Mouse (Mus musculus) limb, embryonic 11.5 days (tissue): ENCODE measurements at regions not wholly inside any gene's neighbourhood (a gene's known extent, or its start where the extent isn't known, plus 50 kb on each side); places are given as distances from the start of the nearest gene placed in this dataset.

Experiments
- ATAC-seq: fragments of 200-750 bp; cut with Nextera tagmentation; 2 replicates; pipeline ENCODE4 v1.8.0; 2017; ENCODE audit warnings: low read depth; ENCODE audit not compliant: insufficient number of reproducible peaks, low FRiP score, low TSS enrichment
- DNase-seq: peaks from one replicate; pipeline ENCODE4 v3.0.0-alpha.2; 2015; ENCODE audit warnings: low spot score
- H3K27ac ChIP-seq: fragments of 300-500 bp; sonication (generic); replicated peaks from 2 replicates; pipeline ENCODE4 v1.5.1; 2014; ENCODE audit warnings: low read depth, mild to moderate bottlenecking, low read length
- H3K27me3 ChIP-seq: fragments of 300-500 bp; sonication (generic); 2 replicates; pipeline ENCODE4 v1.6.1; 2014; ENCODE audit warnings: mild to moderate bottlenecking, low read length, mixed read lengths; ENCODE audit not compliant: control insufficient read depth, insufficient read depth
- H3K36me3 ChIP-seq: fragments of 300-500 bp; sonication (generic); 2 replicates; pipeline ENCODE4 v1.6.1; 2014; ENCODE audit warnings: mild to moderate bottlenecking, low read length, moderate library complexity, mixed read lengths; ENCODE audit not compliant: control insufficient read depth, insufficient read depth
- H3K4me1 ChIP-seq: fragments of 300-500 bp; sonication (generic); 2 replicates; pipeline ENCODE4 v1.6.1; 2014; ENCODE audit warnings: low read length, mixed read lengths; ENCODE audit not compliant: control insufficient read depth, insufficient read depth
- H3K4me2 ChIP-seq: fragments of 300-500 bp; sonication (generic); 2 replicates; pipeline ENCODE4 v1.6.1; 2014; ENCODE audit warnings: low read depth, mild to moderate bottlenecking, moderate library complexity; ENCODE audit not compliant: severe bottlenecking
- H3K4me3 ChIP-seq: fragments of 300-500 bp; sonication (generic); 2 replicates; pipeline ENCODE4 v1.5.1; 2014; ENCODE audit warnings: low read depth, low read length
- H3K9ac ChIP-seq: fragments of 300-500 bp; sonication (generic); 2 replicates; pipeline ENCODE4 v1.6.1; 2014; ENCODE audit warnings: mild to moderate bottlenecking, low read length
- H3K9me3 ChIP-seq: fragments of 300-500 bp; sonication (generic); 2 replicates; pipeline ENCODE4 v1.6.1; 2016; ENCODE audit warnings: low read length; ENCODE audit not compliant: control insufficient read depth
- WGBS: fragments of 180-500 bp; shearing (Covaris S2); extraction: QIAGEN DNeasy Blood & Tissue Kit; methylation state at CpG from one replicate; pipeline ENCODE4 v1.1.7; 2014; 5-methylcytosine and 5-hydroxymethylcytosine counted together

DNA sequence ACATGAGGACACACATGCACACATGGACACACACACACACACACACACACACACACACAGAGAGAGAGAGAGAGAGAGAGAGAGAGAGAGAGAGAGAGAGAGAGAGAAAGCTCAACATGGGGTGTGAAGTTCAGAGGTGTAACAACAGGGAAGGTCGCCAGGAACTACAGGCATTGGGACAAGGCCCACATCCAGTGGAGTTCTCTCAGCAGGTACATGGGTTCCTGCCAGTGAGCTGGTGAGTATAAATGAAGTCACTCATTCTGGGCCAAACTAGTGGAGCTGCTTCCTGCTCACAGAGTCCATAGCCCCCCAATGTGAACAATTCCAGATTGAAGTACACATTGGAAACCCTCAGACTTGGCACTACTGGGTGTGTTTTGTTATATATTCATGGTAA, 366.3 kb downstream of the Fat4 start:
- H3K27me3 ChIP-seq, result no peaks in the 10 kb centered on the region
- H3K36me3 ChIP-seq, result no peaks in the 10 kb centered on the region
- no peak for ATAC-seq
- H3K27ac ChIP-seq, result no peak overlapping the region
- no peak overlapping the region for H3K9ac ChIP-seq
- H3K4me2 ChIP-seq, result no peak overlapping the region
- no peak overlapping the region for H3K4me3 ChIP-seq
- H3K4me1 ChIP-seq, result peaks cover 4% of the 10 kb centered on the region; the same call in 1 of the 2 replicates
- H3K9me3 ChIP-seq, result no peaks in the 10 kb centered on the region
- no peak for DNase-seq
- WGBS, result 72% methylated on average over 1 of the region's 1 CpGs

DNA sequence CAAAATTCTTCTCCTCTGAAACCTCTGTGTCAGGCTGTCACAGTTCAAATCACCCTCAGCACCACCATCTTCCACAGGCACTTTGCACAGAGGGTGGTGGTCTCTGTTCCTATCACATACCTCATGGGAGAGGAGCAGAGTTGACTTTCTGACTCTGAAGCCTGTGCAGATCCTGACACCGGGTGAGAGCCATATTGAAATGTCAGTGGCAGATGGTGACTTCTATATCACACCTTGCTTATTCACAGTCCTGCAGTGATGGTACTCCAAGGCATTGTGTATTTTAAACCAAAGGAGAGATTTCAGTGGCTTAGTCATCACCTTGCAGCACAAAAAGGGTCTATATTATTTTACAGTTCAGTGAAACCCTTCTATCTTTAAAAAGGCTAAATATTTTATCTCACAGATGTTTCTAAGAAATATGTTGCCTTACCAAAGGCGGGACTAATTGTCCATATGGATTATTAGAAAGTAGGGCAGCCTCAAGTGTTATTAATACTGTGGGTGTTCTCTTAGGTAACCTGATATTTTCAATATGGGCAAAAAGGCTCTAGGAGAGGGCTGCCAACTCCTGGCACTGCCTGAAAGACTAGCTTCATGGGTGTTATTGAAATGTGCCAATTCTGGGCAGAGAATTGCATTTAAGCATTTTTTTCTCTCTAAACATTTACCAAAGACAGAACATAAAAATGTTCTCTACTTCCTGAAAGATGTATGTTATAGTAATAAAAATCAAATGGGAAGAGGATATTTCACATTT, 378.1 kb downstream of the Fat4 start:
- Histone ChIP-seq H3K4me3 (no peak overlapping the region), H3K4me2 (no peak overlapping the region), H3K9ac (no peak overlapping the region), H3K4me1 (no peaks in the 10 kb centered on the region), H3K27ac (no peak overlapping the region), H3K27me3 (no peaks in the 10 kb centered on the region), H3K9me3 (no peaks in the 10 kb centered on the region), H3K36me3 (no peaks in the 10 kb centered on the region)
- ATAC-seq (no peak), DNase-seq (no peak)
- 89% methylated on average over 2 of the region's 2 CpGs for WGBS

DNA sequence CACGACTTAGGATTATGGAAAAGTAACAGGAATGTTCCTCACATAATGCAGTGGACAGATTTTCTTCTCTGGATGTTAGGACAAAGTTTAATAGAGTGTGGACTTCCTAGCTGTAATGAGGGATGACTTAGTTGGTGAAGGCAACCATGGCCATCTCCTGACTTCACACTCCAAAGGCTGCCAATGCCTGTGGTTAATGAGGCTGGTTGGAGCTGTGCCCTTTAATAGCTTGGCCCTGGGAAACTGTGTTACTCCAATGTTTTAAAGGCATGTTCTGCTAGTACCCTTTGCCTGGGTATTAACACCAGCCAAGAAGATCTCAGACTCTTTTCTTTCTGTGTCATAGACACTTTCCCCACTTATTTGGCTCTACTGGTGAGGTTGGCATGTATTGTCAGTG, 378.9 kb downstream of the Fat4 start:
- Histone ChIP-seq H3K9me3 (no peaks in the 10 kb centered on the region), H3K36me3 (no peaks in the 10 kb centered on the region), H3K4me2 (no peak overlapping the region), H3K9ac (no peak overlapping the region), H3K4me1 (no peaks in the 10 kb centered on the region), H3K4me3 (no peak overlapping the region), H3K27me3 (no peaks in the 10 kb centered on the region), H3K27ac (no peak overlapping the region)
- DNase-seq, result no peak
- ATAC-seq, result no peak
- 90% methylated on average over 1 of the region's 1 CpGs for WGBS

GRCm38 (mm10) chr3:39269388-39269787, 382.6 kb downstream of the Fat4 start:
- DNase-seq (no peak), ATAC-seq (no peak)
- no peaks in the 10 kb centered on the region for H3K27me3 ChIP-seq
- H3K27ac ChIP-seq, result no peak overlapping the region
- no peaks in the 10 kb centered on the region for H3K4me1 ChIP-seq
- no peak overlapping the region for H3K4me2 ChIP-seq
- 89% methylated on average over 3 of the region's 3 CpGs for WGBS
- H3K9ac ChIP-seq, result no peak overlapping the region
- H3K36me3 ChIP-seq, result no peaks in the 10 kb centered on the region
- H3K9me3 ChIP-seq, result no peaks in the 10 kb centered on the region
- no peak overlapping the region for H3K4me3 ChIP-seq

DNA sequence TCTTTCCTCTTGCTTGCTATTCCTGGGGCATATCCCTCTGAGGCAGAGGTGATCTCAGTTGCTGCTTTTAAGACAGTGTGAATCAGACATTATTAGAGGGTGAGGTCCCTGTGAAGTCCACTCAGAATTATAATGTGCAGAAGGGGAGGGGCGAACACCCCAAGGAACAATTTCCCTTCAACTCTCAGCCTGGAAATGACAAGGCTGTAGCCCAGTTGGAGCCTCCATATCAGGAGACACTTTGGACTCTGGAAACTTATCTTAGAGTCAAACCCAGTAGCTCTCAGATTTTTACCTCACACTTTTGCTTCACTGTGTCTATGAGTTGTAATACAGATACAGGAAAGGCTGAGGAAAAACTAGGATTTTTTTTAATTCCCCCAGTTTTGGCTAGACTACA, 385.9 kb downstream of the Fat4 start:
- Histone ChIP-seq H3K9ac (no peak overlapping the region), H3K27me3 (no peaks in the 10 kb centered on the region), H3K27ac (no peak overlapping the region), H3K9me3 (no peaks in the 10 kb centered on the region), H3K4me1 (no peaks in the 10 kb centered on the region), H3K4me3 (no peak overlapping the region), H3K4me2 (no peak overlapping the region), H3K36me3 (no peaks in the 10 kb centered on the region)
- ATAC-seq (no peak), DNase-seq (no peak)
- WGBS, result 75% methylated on average over 1 of the region's 1 CpGs

DNA sequence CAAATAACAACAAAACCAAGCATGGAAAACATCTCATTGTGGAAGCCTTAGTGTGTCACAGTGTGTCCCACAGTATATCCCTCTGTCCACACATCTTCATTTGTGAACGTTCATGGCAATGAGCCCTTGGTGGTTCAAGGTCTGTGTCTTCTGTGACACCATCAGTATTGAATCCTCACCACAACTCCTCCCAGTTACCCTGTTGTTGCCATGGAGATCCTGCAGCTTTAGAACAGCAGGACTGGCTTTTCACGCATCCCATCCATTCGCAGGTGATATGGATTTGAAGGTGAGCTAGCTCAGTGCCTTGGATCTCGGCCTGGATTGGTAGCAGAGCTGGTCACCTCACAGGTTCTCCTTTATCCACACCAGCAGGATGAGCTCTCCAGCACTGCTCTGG, 390.2 kb downstream of the Fat4 start:
- 82% methylated on average over 4 of the region's 4 CpGs for WGBS
- DNase-seq (no peak), ATAC-seq (no peak)
- no peak overlapping the region for H3K4me2 ChIP-seq
- H3K9ac ChIP-seq, result no peak overlapping the region
- H3K27ac ChIP-seq, result no peak overlapping the region
- no peaks in the 10 kb centered on the region for H3K4me1 ChIP-seq
- no peaks in the 10 kb centered on the region for H3K27me3 ChIP-seq
- H3K4me3 ChIP-seq, result no peak overlapping the region
- H3K36me3 ChIP-seq, result no peaks in the 10 kb centered on the region
- H3K9me3 ChIP-seq, result no peaks in the 10 kb centered on the region

DNA sequence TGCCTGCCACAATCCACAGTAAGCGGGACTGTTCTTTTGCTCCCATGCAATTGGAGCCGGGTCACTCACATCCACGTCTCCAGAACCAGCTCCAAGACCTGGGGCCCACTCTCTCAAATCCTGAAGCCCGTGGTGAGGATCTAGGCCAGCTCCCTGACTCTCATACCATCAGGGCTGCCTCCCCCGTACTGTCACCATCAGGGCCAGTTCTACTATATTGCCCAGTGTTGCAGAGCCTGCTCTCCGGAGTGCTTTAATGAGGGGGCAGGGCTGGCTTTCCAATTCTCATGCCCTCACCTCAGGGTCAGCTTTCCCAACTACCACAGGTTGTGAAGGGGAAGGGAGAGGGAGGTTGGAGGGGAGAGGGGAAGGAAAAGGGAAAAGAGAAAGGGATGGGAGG, 390.6 kb downstream of the Fat4 start:
- DNase-seq (no peak), ATAC-seq (no peak)
- Histone ChIP-seq H3K4me3 (no peak overlapping the region), H3K9ac (no peak overlapping the region), H3K36me3 (no peaks in the 10 kb centered on the region), H3K9me3 (no peaks in the 10 kb centered on the region), H3K4me1 (no peaks in the 10 kb centered on the region), H3K27me3 (no peaks in the 10 kb centered on the region), H3K27ac (no peak overlapping the region), H3K4me2 (no peak overlapping the region)
- WGBS, result 65% methylated on average over 6 of the region's 6 CpGs

DNA sequence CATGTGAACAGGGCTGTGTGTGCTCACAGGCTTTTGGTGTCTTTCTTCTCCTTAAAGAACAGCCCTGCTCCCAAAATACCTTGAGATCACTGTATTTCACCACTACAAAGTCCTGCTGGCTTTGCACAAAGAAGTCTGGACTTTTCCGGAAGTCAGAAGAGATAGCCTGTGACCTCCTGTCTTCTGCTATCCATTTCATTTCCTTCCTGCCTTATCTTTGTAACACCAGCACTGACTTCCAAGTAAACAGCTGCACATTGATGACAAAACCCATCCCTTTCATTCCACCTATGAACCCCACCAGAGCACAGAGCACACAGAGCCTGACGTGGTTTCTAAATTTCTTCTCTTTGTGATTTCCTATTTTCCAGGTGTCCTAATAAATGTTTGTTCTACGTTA, 408.5 kb downstream of the Fat4 start:
- 70% methylated on average over 3 of the region's 3 CpGs for WGBS
- H3K4me2 ChIP-seq, result no peak overlapping the region
- no peaks in the 10 kb centered on the region for H3K27me3 ChIP-seq
- ATAC-seq (no peak), DNase-seq (no peak)
- no peak overlapping the region for H3K4me3 ChIP-seq
- no peaks in the 10 kb centered on the region for H3K36me3 ChIP-seq
- H3K9me3 ChIP-seq, result no peaks in the 10 kb centered on the region
- H3K27ac ChIP-seq, result no peak overlapping the region
- H3K9ac ChIP-seq, result no peak overlapping the region
- H3K4me1 ChIP-seq, result peaks cover 7% of the 10 kb centered on the region

DNA sequence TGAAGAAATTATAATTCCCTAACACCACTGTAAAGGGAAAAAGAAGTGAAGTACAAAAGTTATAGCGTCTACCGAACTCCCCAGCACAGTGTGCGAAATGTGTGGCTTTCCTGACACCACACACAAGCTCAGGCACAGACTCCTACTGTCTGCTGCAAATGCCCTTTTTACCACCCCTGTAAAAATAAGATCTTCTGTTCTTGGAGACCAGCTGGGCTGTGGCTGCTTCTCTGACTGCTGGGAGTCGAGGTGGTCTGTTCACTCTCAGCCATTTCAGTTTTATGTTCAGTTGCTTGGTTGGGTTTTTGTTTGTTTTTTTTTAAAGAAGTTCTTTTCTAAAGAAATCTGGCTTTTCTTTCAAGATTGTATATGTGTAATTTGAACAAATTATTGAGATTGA, 409.5 kb downstream of the Fat4 start:
- peaks cover 7% of the 10 kb centered on the region for H3K4me1 ChIP-seq
- H3K36me3 ChIP-seq, result no peaks in the 10 kb centered on the region
- no peak overlapping the region for H3K27ac ChIP-seq
- no peak overlapping the region for H3K4me3 ChIP-seq
- H3K9me3 ChIP-seq, result no peaks in the 10 kb centered on the region
- DNase-seq, result peak; percentile 37
- 45% methylated on average over 4 of the region's 4 CpGs for WGBS
- H3K4me2 ChIP-seq, result no peak overlapping the region
- no peak for ATAC-seq
- H3K27me3 ChIP-seq, result no peaks in the 10 kb centered on the region
- H3K9ac ChIP-seq, result no peak overlapping the region
